Mouse (Mus musculus) lung, embryonic 16.5 days (tissue): Measurements from ENCODE around the gene Pakap. TPM values are rescaled to one million over a fixed set of nuclear protein-coding genes. Genes with fewer than 3 reads are reported as not detected.

Experiments used
- ATAC-seq: fragments of 200-750 bp; cut with Nextera tagmentation; 2 replicates; pipeline ENCODE4 v1.8.0; 2017; ENCODE audit warnings: low read depth, mild to moderate bottlenecking, moderate library complexity
- H3K27ac ChIP-seq: fragments of 300-500 bp; sonication (generic); 2 replicates; pipeline ENCODE4 v1.5.1; 2014; ENCODE audit warnings: mild to moderate bottlenecking, control low read depth, low read length
- H3K27me3 ChIP-seq: fragments of 300-500 bp; sonication (generic); 2 replicates; pipeline ENCODE4 v1.6.1; 2014; ENCODE audit warnings: low read depth, low read length, mixed read lengths; ENCODE audit not compliant: control insufficient read depth, insufficient read depth
- H3K36me3 ChIP-seq: fragments of 300-500 bp; sonication (generic); 2 replicates; pipeline ENCODE4 v1.6.1; 2014; ENCODE audit warnings: low read length; ENCODE audit not compliant: control insufficient read depth, insufficient read depth
- H3K4me1 ChIP-seq: fragments of 300-500 bp; sonication (generic); replicated peaks from 2 replicates; pipeline ENCODE4 v1.6.1; 2014; ENCODE audit warnings: low read length, mixed read lengths; ENCODE audit not compliant: control insufficient read depth, insufficient read depth
- H3K4me2 ChIP-seq: fragments of 300-500 bp; sonication (generic); 2 replicates; pipeline ENCODE4 v1.6.1; 2014; ENCODE audit warnings: low read depth, low read length, control low read depth
- H3K4me3 ChIP-seq: fragments of 300-500 bp; sonication (generic); 2 replicates; pipeline ENCODE4 v1.5.1; 2014; ENCODE audit warnings: mild to moderate bottlenecking, low read length, control low read depth
- H3K9ac ChIP-seq: fragments of 300-500 bp; sonication (generic); 2 replicates; pipeline ENCODE4 v1.6.1; 2014; ENCODE audit warnings: low read length, control low read depth
- H3K9me3 ChIP-seq: fragments of 300-500 bp; sonication (generic); 2 replicates; pipeline ENCODE4 v1.6.1; 2016; ENCODE audit warnings: low read length; ENCODE audit not compliant: control insufficient read depth
- WGBS: fragments of 180-500 bp; shearing (Covaris S2); extraction: QIAGEN DNeasy Blood & Tissue Kit; methylation state at CpG from one replicate; pipeline ENCODE4 v1.1.7; 2014; 5-methylcytosine and 5-hydroxymethylcytosine counted together
- polyA plus RNA-seq: library from polyadenylated mRNA; unstranded; fragments of >200 nt; fragmentation: Nextera tagmentation; extraction: Ambion mirVana; gene quantifications from 2 replicates; pipeline ENCODE4 v1.2.1, GENCODE M21; 2015

Pakap gene
- polyA plus RNA-seq, 1 experiment from 2014 or later = 50.0 TPM

GRCm38 (mm10) chr4:57793989-57794388 is 226.0 kb downstream of the Pakap start:
- Histone ChIP-seq H3K4me3 (no peak overlapping the region), H3K4me1 (peaks cover 18% of the 10 kb centered on the region), H3K9ac (peak overlapping the region; percentile 3; the same call in 1 of the 2 replicates), H3K27ac (peak overlapping the region; percentile 71), H3K4me2 (no peak overlapping the region), H3K9me3 (no peaks in the 10 kb centered on the region), H3K27me3 (no peaks in the 10 kb centered on the region), H3K36me3 (no peaks in the 10 kb centered on the region)
- peak; percentile 15; the same call in 1 of the 2 replicates for ATAC-seq
- 16% methylated on average over 8 of the region's 8 CpGs for WGBS

- Histone ChIP-seq H3K4me2 (no peak overlapping the region), H3K36me3 (no peaks in the 10 kb centered on the region), H3K27ac (peak overlapping the region; percentile 71), H3K4me3 (no peak overlapping the region), H3K9me3 (no peaks in the 10 kb centered on the region), H3K4me1 (peaks cover 18% of the 10 kb centered on the region), H3K9ac (no peak overlapping the region), H3K27me3 (no peaks in the 10 kb centered on the region)
- 8% methylated on average over 3 of the region's 3 CpGs for WGBS
- peak; percentile 88 for ATAC-seq
These were observed 226.6 kb downstream of the Pakap start for GRCm38 (mm10) chr4:57794547-57794946.

DNA sequence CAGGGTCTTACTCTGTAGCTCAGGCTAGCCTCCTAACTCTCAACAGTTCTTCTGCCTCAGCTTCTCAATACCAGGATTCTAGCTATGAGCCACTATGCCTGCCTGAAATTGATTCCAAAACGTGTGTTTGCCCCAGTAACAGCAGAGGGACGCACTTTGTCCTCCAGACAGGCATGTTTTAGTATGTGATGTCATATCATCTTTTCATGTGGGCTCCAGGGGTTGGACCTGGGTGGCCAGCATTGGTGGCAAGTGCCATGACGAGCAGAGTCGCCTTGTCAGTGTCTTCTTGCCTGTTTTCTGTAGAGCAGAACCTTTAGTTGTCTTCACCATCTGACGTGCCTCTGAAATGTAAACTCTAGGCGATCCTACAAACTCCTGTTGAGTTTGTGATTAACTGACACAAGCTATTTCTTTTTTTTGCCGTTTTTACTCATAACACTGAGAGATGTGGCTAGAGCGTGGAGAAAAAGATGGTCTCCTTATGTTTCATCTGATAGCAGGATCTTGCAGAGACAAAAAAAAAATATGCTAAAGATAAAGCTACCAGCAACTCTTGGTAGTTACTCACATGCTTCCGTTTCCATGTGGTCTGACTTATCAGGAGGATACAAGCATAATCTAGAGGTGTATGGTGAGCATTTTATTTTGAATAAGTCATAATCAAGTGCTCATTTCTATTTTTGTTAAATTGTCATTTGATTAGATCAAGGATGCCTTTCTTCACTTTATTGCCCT is 229.7 kb downstream of the Pakap start:
- H3K4me1 ChIP-seq = peaks cover 26% of the 10 kb centered on the region
- H3K27me3 ChIP-seq = no peaks in the 10 kb centered on the region
- H3K4me3 ChIP-seq = no peak overlapping the region
- WGBS = 52% methylated on average over 9 of the region's 9 CpGs
- no peak overlapping the region for H3K4me2 ChIP-seq
- no peak for ATAC-seq
- no peak overlapping the region for H3K9ac ChIP-seq
- no peaks in the 10 kb centered on the region for H3K36me3 ChIP-seq
- no peaks in the 10 kb centered on the region for H3K9me3 ChIP-seq
- H3K27ac ChIP-seq = peak overlapping the region; percentile 23

- Histone ChIP-seq H3K9ac (no peak overlapping the region), H3K4me1 (peaks cover 26% of the 10 kb centered on the region), H3K4me2 (no peak overlapping the region), H3K27ac (peak overlapping the region; percentile 36; the same call in 1 of the 2 replicates), H3K4me3 (no peak overlapping the region), H3K9me3 (no peaks in the 10 kb centered on the region), H3K27me3 (no peaks in the 10 kb centered on the region), H3K36me3 (no peaks in the 10 kb centered on the region)
- WGBS = 26% methylated on average over 10 of the region's 10 CpGs
- ATAC-seq = peak; percentile 52
These were observed 230.5 kb downstream of the Pakap start for GRCm38 (mm10) chr4:57798286-57799018.

DNA sequence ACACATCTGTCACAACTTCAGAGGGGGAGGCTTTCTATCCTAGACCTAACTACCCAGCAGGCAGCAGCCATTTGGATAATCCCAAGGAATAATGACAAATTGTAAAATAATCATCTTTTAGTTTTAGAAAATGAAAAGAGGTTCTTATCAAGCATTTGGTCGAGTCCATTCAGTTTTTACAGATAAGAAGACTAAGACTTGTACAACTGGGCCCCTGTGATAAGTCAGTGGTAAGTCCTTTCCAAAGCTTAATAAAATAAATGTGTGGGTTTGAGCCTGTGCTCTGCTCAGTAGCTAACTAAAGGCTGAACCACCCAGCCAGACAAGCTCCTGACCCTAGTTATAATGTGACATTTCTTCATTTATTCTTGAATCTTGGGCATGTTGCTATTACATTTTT is 231.3 kb downstream of the Pakap start:
- Histone ChIP-seq H3K27ac (no peak overlapping the region), H3K4me1 (peaks cover 18% of the 10 kb centered on the region), H3K4me3 (no peak overlapping the region), H3K9me3 (no peaks in the 10 kb centered on the region), H3K36me3 (no peaks in the 10 kb centered on the region), H3K27me3 (no peaks in the 10 kb centered on the region), H3K9ac (no peak overlapping the region), H3K4me2 (no peak overlapping the region)
- ATAC-seq = no peak
- 16% methylated on average over 1 of the region's 1 CpGs for WGBS

GRCm38 (mm10) chr4:57801239-57801638 is 233.3 kb downstream of the Pakap start:
- no peaks in the 10 kb centered on the region for H3K27me3 ChIP-seq
- no peak for ATAC-seq
- H3K9ac ChIP-seq = no peak overlapping the region
- no peaks in the 10 kb centered on the region for H3K36me3 ChIP-seq
- H3K4me3 ChIP-seq = no peak overlapping the region
- H3K4me2 ChIP-seq = no peak overlapping the region
- H3K4me1 ChIP-seq = peaks cover 11% of the 10 kb centered on the region
- H3K27ac ChIP-seq = peak overlapping the region; percentile 30; the same call in 1 of the 2 replicates
- WGBS = 31% methylated on average over 7 of the region's 7 CpGs
- H3K9me3 ChIP-seq = no peaks in the 10 kb centered on the region

DNA sequence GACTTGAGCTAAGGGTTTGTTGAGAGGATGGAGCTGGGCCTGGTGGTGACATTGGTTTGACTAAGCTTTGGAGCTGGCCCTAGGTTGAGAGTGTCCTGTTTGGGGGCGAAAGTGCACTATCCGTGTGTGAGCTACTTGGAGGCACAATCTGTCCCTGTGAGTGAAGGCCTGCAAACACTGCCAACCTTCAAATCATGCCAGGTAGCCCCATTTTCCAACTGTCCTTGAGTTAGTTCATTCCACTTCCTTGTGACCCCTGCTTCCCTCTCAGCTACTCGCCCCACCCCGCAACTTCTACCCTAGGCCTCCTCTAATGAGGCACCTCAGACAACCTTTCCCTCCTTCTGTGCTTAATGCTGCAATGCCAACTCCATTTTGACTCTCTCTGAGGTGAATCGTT is 234.0 kb downstream of the Pakap start:
- Histone ChIP-seq H3K27ac (peak overlapping the region; percentile 26; the same call in 1 of the 2 replicates), H3K9me3 (no peaks in the 10 kb centered on the region), H3K4me3 (no peak overlapping the region), H3K4me2 (no peak overlapping the region), H3K9ac (no peak overlapping the region), H3K27me3 (no peaks in the 10 kb centered on the region), H3K36me3 (no peaks in the 10 kb centered on the region), H3K4me1 (peaks cover 11% of the 10 kb centered on the region)
- no peak for ATAC-seq
- WGBS = 94% methylated on average over 5 of the region's 5 CpGs

GRCm38 (mm10) chr4:57802411-57802810 is 234.4 kb downstream of the Pakap start:
- Histone ChIP-seq H3K36me3 (no peaks in the 10 kb centered on the region), H3K4me3 (no peak overlapping the region), H3K27me3 (no peaks in the 10 kb centered on the region), H3K4me2 (no peak overlapping the region), H3K9ac (no peak overlapping the region), H3K4me1 (peaks cover 11% of the 10 kb centered on the region), H3K27ac (no peak overlapping the region), H3K9me3 (no peaks in the 10 kb centered on the region)
- ATAC-seq = no peak
- 83% methylated on average over 3 of the region's 3 CpGs for WGBS

DNA sequence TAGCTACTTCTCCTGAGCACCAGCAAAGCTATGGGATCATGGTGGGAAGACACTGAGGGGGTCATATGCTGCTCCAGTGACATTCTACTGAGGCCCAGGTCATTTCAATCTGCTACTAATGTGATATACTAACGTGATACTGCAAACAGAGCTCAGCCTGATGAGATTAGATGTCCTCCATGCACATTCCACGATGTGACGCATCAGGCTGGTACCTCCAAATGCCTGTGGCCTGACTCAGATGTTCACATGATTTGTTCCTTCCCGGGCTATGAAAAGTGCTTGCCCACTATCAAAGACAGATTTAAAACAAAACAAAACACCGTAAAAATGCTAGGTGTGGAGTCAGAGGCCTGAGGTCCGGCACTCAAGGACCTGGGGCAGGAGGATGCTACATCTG is 236.9 kb downstream of the Pakap start:
- no peak for ATAC-seq
- H3K27ac ChIP-seq = no peak overlapping the region
- peaks cover 8% of the 10 kb centered on the region for H3K4me1 ChIP-seq
- 61% methylated on average over 6 of the region's 6 CpGs for WGBS
- no peak overlapping the region for H3K4me2 ChIP-seq
- H3K9me3 ChIP-seq = no peaks in the 10 kb centered on the region
- H3K9ac ChIP-seq = no peak overlapping the region
- no peaks in the 10 kb centered on the region for H3K36me3 ChIP-seq
- no peak overlapping the region for H3K4me3 ChIP-seq
- no peaks in the 10 kb centered on the region for H3K27me3 ChIP-seq
